Mouse (Mus musculus): ENCODE results near the gene Hcn4.

The Hcn4 gene

GRCm38 (mm10) chr9:58823139-58823917, at the start of gene Hcn4:
Gene Hcn4, plus strand, starts transcription at chr9:58823412.
- peak; percentile 62 for DNase-seq (ENCODE audit: low spot score)

GRCm38 (mm10) chr9:58774761-58775160, 48.5 kb upstream of the Hcn4 start:
- DNase-seq (ENCODE audit: low spot score) = no peak

- no peak for DNase-seq (ENCODE audit: low spot score)
Measured at GRCm38 (mm10) chr9:58775363-58775762, 47.8 kb upstream of the Hcn4 start.

- DNase-seq (ENCODE audit: low spot score) = no peak
Measured at GRCm38 (mm10) chr9:58789476-58789875, 33.7 kb upstream of the Hcn4 start.

GRCm38 (mm10) chr9:58798155-58798554, 25.1 kb upstream of the Hcn4 start:
- no peak for DNase-seq (ENCODE audit: low spot score)

GRCm38 (mm10) chr9:58801441-58801840, 21.8 kb upstream of the Hcn4 start:
- DNase-seq (ENCODE audit: low spot score) = no peak

- no peak for DNase-seq (ENCODE audit: low spot score)
Measured at GRCm38 (mm10) chr9:58802294-58802693, 20.9 kb upstream of the Hcn4 start.

- DNase-seq (ENCODE audit: low spot score) = no peak
Measured at GRCm38 (mm10) chr9:58802802-58803201, 20.4 kb upstream of the Hcn4 start.

GRCm38 (mm10) chr9:58805601-58806318, 17.5 kb upstream of the Hcn4 start:
- DNase-seq (ENCODE audit: low spot score) = peak; percentile 79

GRCm38 (mm10) chr9:58811171-58811570, 12.0 kb upstream of the Hcn4 start:
- peak; percentile 35 for DNase-seq (ENCODE audit: low spot score)

GRCm38 (mm10) chr9:58815552-58816260, 7.5 kb upstream of the Hcn4 start:
- no peak for DNase-seq (ENCODE audit: low spot score)

GRCm38 (mm10) chr9:58816458-58816857, 6.8 kb upstream of the Hcn4 start:
- no peak for DNase-seq (ENCODE audit: low spot score)

- DNase-seq (ENCODE audit: low spot score) = no peak
Measured at GRCm38 (mm10) chr9:58817676-58818075, 5.5 kb upstream of the Hcn4 start.

- DNase-seq (ENCODE audit: low spot score) = peak; percentile 89
Measured at GRCm38 (mm10) chr9:58822431-58823091, 651 bp upstream of the Hcn4 start.

- peak; percentile 27 for DNase-seq (ENCODE audit: low spot score)
Measured at GRCm38 (mm10) chr9:58823918-58824215, 655 bp downstream of the Hcn4 start.

GRCm38 (mm10) chr9:58829627-58830026, 6.4 kb downstream of the Hcn4 start:
- DNase-seq (ENCODE audit: low spot score) = no peak

GRCm38 (mm10) chr9:58832939-58833338, 9.7 kb downstream of the Hcn4 start:
- DNase-seq (ENCODE audit: low spot score) = no peak

GRCm38 (mm10) chr9:58837174-58837573, 14.0 kb downstream of the Hcn4 start:
- no peak for DNase-seq (ENCODE audit: low spot score)

- DNase-seq (ENCODE audit: low spot score) = no peak
Measured at GRCm38 (mm10) chr9:58838504-58838903, 15.3 kb downstream of the Hcn4 start.

- DNase-seq (ENCODE audit: low spot score) = peak; percentile 71
Measured at GRCm38 (mm10) chr9:58841655-58842054, 18.4 kb downstream of the Hcn4 start.

- DNase-seq (ENCODE audit: low spot score) = no peak
Measured at GRCm38 (mm10) chr9:58844597-58844996, 21.4 kb downstream of the Hcn4 start.

- DNase-seq (ENCODE audit: low spot score) = no peak
Measured at GRCm38 (mm10) chr9:58847008-58847407, 23.8 kb downstream of the Hcn4 start.
